Mouse (Mus musculus) ES-E14 (cell line): ENCODE results near the gene Adgre1. TPM values are rescaled to one million over a fixed set of nuclear protein-coding genes. Genes with fewer than 3 reads are reported as not detected.
A peak's percentile ranks its signal among the peaks of the same experiment; 100 is the strongest.
"Not testable (repeated sequence)": the region's sequence is repeated elsewhere in the genome, so short reads cannot be mapped to it uniquely, and the experiment has no call there.

ENCODE experiments used
- DNase-seq: peaks from one replicate; pipeline ENCODE4 v3.0.0-alpha.2; 2013; ENCODE audit warnings: low read depth, low spot score
- H3K27ac ChIP-seq: 2 replicates; pipeline ENCODE4 v1.5.1; 2012; ENCODE audit warnings: low read depth, mild to moderate bottlenecking, low read length, moderate library complexity, mixed read lengths; ENCODE audit not compliant: poor library complexity, insufficient read depth, severe bottlenecking
- H3K36me3 ChIP-seq: 2 replicates; pipeline ENCODE4 v1.6.1; 2012; ENCODE audit warnings: mild to moderate bottlenecking, low read length, moderate library complexity, mixed read lengths; ENCODE audit not compliant: control insufficient read depth, poor library complexity, insufficient read depth, severe bottlenecking
- H3K4me1 ChIP-seq, 2 experiments: fragments of 150-350 bp in 1 of 2; sonication (generic) in 1 of 2; 2 replicates each; pipeline ENCODE4 v1.6.1; 2012; ENCODE audit warnings: low read length in 2 of 2, mild to moderate bottlenecking in 1 of 2, mixed read lengths in 1 of 2; ENCODE audit not compliant: control insufficient read depth in 2 of 2, insufficient read depth in 2 of 2, poor library complexity in 1 of 2
- H3K4me3 ChIP-seq, 2 experiments: fragments of 150-350 bp in 1 of 2; sonication (generic) in 1 of 2; 2 replicates each; pipeline ENCODE4 v1.5.1; 2012; ENCODE audit warnings: low read length in 2 of 2, low read depth in 1 of 2, mild to moderate bottlenecking in 1 of 2, mixed read lengths in 1 of 2; ENCODE audit not compliant: insufficient read depth in 1 of 2, poor library complexity in 1 of 2, severe bottlenecking in 1 of 2
- H3K9ac ChIP-seq: 2 replicates; pipeline ENCODE4 v1.6.1; 2012; ENCODE audit warnings: low read depth, mild to moderate bottlenecking, low read length, mixed read lengths; ENCODE audit not compliant: poor library complexity, insufficient read depth, severe bottlenecking
- H3K9me3 ChIP-seq: fragments of 150-350 bp; sonication (generic); 2 replicates; pipeline ENCODE4 v1.6.1; 2012; ENCODE audit warnings: low read depth, mild to moderate bottlenecking, low read length; ENCODE audit not compliant: control insufficient read depth, insufficient read depth
- CHD2 ChIP-seq: IDR thresholded peaks from 2 replicates; pipeline ENCODE4 v1.6.1; 2014; ENCODE audit warnings: mild to moderate bottlenecking, low read depth, low read length, inconsistent platforms
- HCFC1 ChIP-seq: IDR thresholded peaks from 2 replicates; pipeline ENCODE4 v1.6.1; 2012; ENCODE audit warnings: low read length, inconsistent platforms, borderline replicate concordance; ENCODE audit not compliant: insufficient read depth
- MAFK ChIP-seq: IDR thresholded peaks from 2 replicates; pipeline ENCODE4 v1.6.1; 2014; ENCODE audit warnings: mild to moderate bottlenecking, low read depth, low read length, inconsistent platforms; ENCODE audit not compliant: insufficient read depth
- ZC3H11A ChIP-seq: IDR thresholded peaks from 2 replicates; pipeline ENCODE4 v1.6.1; 2012; ENCODE audit warnings: low read depth, mild to moderate bottlenecking, inconsistent platforms, low read length, borderline replicate concordance
- ZNF384 ChIP-seq: IDR thresholded peaks from 2 replicates; pipeline ENCODE4 v1.6.1; 2012; ENCODE audit warnings: low read depth, low read length, inconsistent platforms
- in situ Hi-C, 2 experiments: fragments of 600-800 bp; cut with MboI; formaldehyde crosslinking; loops; one replicate each; pipeline ENCODE4 v1.15.1; 2025; ENCODE audit warnings: low sequenced_read_pairs in 2 of 2, inconsistent platforms in 1 of 2; ENCODE audit not compliant: unreplicated experiment in 2 of 2
- total RNA-seq: library from RNA; depleted of rRNA; stranded (reverse); fragments of 300-350 nt; gene quantifications from 2 replicates; pipeline ENCODE4 v1.2.3, GENCODE M21; 2012

Adgre1 gene
- total RNA-seq, 1 experiment = 0.22 TPM

DNA sequence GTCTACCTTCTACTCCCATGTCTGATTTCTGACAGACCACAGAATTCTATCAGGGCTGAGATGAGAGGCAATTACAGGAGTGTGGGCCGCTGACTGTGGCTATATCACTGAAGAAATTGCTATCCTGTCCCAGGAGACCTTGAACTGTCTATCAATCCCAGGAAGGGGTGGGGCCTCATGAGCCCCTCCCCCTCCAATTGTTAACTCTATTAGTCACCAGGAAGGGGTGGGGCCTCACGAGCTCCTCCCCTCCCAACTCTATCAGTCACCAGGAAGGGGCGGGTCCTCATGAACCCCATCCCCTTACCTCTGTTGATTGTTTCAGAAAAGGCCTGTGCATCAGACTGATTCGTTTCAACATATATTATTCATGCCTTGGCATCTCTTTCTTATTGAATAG, 26.2 kb upstream of the Adgre1 start:
- in situ Hi-C loops = loop anchor here in 1 of 2 experiments (10.0 kb wide), 3 partner anchors 117 to 277 kb away; partner anchors contain the start of genes Crb3 and Slc25a23
- Histone ChIP-seq H3K9me3 (no peaks in the 10 kb centered on the region), H3K27ac (no peak overlapping the region), H3K4me1 (peaks cover 4 to 9% of the 10 kb centered on the region in 2 experiments; a peak in 2 of 4 replicates), H3K9ac (no peak overlapping the region), H3K36me3 (no peaks in the 10 kb centered on the region), H3K4me3 (no peak overlapping the region)
- TF ChIP-seq CHD2 (no peak), ZNF384 (no peak), HCFC1 (no peak), MAFK (no peak), ZC3H11A (no peak)
- peak; percentile 50 for DNase-seq

DNA sequence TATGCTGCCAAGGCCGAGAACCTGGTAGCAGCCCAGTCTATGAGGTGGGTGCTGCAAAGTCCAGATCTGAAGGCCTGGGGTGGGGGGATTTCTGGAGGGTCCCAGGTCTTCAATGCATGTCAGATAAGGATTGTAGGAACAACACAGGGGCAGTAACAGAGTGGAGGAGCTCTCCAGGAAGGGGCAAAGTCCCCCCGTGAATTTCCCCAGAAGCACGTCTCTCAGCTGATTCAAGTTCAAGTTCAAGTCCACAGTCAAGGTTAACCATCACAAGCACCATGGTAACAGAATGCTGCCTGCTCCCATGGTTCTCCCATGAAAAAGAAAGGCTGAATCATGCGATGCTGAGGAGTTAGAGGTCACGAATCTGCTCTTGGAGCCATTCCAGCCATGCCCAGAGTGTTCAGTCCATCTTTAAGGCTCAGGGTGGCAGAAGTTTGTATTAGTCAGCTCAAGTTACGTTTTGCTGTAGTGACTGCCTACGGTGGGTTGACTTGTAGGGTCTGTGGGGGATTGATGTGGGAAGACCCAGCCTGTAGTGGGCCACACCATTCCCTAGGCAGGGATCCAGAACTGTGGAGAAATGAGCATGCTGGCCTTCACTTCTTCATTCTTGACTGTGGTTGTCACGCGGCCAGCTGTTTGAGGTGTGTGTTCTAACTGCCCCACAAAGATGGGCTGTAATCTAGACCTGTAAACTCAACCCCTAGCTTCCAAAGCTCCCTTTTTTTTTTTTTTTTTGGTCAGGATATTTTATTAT, 24.3 kb upstream of the Adgre1 start:
- in situ Hi-C loops = loop anchor here in 1 of 2 experiments (10.0 kb wide), 3 partner anchors 119 to 279 kb away; partner anchors contain the start of genes Crb3 and Slc25a23
- Histone ChIP-seq H3K4me1 (peaks cover 0 to 7% of the 10 kb centered on the region in 2 experiments; a peak in 2 of 4 replicates), H3K27ac (no peak overlapping the region), H3K9ac (no peak overlapping the region), H3K4me3 (no peak overlapping the region), H3K9me3 (no peaks in the 10 kb centered on the region), H3K36me3 (no peaks in the 10 kb centered on the region)
- no peak for DNase-seq
- TF ChIP-seq ZNF384 (no peak), MAFK (no peak), CHD2 (no peak), HCFC1 (no peak), ZC3H11A (no peak)

DNA sequence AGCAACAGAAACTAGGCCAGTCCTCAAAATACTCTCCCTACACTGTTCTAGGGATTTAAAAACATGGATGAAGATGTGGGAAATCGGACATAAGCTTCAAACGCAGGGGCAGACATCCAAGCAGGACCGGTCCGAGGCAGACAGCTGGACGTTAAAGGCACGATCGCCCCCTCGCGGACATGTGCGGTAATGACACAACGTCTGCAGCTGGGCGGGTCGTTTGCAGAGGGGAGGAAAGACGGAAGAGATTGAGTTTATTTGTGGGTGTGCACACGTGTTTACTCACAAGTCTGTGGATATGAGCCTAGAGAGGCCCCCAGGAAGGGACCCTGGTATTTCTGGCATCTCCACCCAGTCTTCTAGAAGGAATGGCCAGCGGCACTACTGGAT, 23.7 kb upstream of the Adgre1 start:
- Histone ChIP-seq H3K4me3 (no peak overlapping the region), H3K9ac (no peak overlapping the region), H3K4me1 (peaks cover 0 to 5% of the 10 kb centered on the region in 2 experiments; a peak in 1 of 4 replicates), H3K9me3 (no peaks in the 10 kb centered on the region), H3K27ac (no peak overlapping the region), H3K36me3 (no peaks in the 10 kb centered on the region)
- in situ Hi-C loops = loop anchor here in 1 of 2 experiments (10.0 kb wide), 3 partner anchors 120 to 280 kb away; partner anchors contain the start of genes Crb3 and Slc25a23
- peak; percentile 66 for DNase-seq
- TF ChIP-seq ZC3H11A (peak; percentile 43; the same call in 1 of the 2 replicates), ZNF384 (no peak)

DNA sequence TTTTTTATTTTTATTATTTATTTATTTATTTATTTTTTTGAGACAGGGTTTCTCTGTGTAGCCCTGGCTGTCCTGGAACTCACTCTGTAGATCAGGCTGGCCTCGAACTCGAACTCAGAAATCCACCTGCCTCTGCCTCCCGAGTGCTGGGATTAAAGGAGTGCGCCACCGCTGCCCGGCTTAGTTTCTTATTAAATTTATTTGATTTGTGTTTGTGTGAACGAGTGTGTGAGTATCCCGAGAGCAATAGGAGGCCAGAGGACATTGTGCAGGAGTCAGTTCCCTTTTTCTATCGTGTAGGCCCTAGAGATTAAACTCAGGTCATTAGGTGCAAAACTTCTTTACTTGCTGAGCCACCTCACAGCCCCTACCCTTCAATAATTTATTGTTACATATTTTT, 23.3 kb upstream of the Adgre1 start:
- H3K27ac ChIP-seq, H3K9ac ChIP-seq, H3K4me3 ChIP-seq, H3K4me1 ChIP-seq, DNase-seq, H3K9me3 ChIP-seq, H3K36me3 ChIP-seq: not testable (repeated sequence)
- in situ Hi-C loops = loop anchor here in 1 of 2 experiments (10.0 kb wide), 3 partner anchors 120 to 280 kb away; partner anchors contain the start of genes Crb3 and Slc25a23
